Mouse (Mus musculus) urinary bladder, adult 18-20 months (tissue): ENCODE results near the gene Pbxip1.

Source experiments
- DNase-seq, 2 experiments: peaks; one replicate each; pipeline ENCODE4 v3.0.0; 2022; ENCODE audit warnings: low spot score in 2 of 2, mixed read lengths in 2 of 2

The Pbxip1 gene

GRCm38 (mm10) chr3:89482249-89482648 lies 45.7 kb downstream of the Pbxip1 start:
- DNase-seq, result no peak

DNA sequence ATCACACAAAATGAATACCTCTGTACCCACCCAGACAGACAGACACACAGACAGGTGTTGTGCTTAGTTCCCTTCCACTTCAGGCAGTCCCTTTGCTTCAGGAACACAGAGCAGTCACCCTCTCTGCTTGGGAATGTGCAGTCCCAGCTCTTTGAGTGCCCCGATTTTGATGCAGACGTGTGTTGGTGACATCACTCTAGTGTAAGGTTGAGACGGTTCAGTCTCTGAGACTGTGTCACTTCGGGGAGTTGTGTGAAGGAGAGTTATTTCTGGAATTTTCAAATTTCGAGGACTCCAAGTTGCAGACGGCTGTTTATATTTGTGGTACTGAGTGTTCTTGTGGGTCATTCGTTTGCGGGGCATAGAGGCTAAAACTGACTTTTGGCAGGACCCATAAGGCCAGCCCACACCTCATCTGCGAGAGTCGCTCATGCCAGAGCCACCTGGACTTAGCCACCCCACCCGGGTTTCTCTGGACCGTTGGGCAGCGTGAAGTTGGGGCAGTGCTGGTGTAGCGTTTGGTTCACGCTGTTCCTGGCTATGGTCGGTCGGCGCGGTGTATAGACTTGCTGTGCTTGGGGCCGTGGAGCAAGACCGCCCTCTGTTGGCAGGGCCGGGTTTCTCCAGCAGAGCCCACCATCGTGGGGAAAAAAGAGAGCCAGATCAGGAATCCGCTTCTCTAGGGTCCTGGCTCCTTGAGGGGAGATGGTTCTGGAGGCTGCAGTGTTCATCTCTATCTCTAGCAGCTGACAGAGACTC lies 48.4 kb downstream of the Pbxip1 start:
- DNase-seq, result peak; percentile 54 to 66

GRCm38 (mm10) chr3:89486111-89486510 lies 49.6 kb downstream of the Pbxip1 start:
- DNase-seq, result no peak

GRCm38 (mm10) chr3:89486916-89487702 lies 50.6 kb downstream of the Pbxip1 start:
- no peak for DNase-seq

DNA sequence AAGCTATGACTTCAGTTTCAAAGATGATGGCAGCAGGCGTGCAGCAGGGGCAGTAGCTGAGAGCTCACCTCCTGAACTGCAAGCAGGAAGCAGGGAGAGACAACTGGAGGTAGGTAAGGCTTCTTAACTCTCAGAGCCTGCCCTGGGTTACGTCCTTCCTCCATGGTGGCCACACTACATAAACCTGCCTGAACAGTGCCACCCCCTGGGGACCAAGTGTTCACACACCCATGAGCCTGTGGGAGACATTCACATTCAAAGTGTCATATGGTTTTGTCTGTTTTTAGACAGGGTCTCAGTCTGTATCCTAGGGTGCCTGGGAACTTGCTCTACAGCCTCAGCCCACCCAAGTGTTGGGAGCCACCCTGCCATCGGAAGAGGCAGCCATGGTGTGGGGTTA lies 54.3 kb downstream of the Pbxip1 start:
- no peak for DNase-seq

- DNase-seq, result no peak
These were observed 55.1 kb downstream of the Pbxip1 start for GRCm38 (mm10) chr3:89491559-89491958.

GRCm38 (mm10) chr3:89492701-89493151 lies 56.2 kb downstream of the Pbxip1 start:
- no peak for DNase-seq

DNA sequence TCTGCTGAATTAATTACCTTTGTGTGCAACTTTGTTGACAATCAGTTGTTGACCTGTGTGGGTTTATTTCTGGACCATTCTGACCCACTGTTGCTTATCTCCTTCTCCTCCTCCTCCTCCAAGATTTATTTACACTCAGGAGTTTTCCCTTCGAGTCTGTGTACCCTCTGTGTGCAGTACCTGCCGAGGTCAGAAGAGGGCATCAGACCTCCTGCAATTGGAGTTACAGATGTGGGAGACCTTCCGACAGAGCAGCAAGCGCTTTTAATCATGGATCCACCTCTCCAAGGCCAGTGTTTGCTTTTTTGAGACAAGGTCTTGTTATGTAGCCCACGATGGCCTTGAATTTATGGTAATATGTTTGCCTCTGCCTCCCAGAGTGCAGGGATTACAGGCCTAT lies 58.1 kb downstream of the Pbxip1 start:
- DNase-seq, result no peak

DNA sequence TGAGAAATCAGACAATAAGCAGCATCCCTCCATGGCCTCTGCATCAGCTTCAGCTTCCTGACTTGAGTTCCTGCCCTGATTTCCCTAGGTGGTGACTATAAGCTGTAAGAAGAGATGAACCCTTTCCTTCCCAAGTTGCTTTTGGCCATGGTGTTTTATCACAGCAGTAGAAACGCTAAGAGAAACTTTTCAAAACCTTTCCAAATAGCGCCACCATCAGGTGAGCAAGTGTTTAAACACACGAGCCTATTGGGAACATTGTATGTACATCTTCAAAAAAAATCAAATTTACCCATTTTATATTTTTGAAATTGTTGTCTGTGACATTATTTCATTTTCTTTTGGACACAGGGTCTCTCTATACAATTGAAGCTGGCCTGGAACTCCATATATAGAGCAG lies 59.9 kb downstream of the Pbxip1 start:
- no peak for DNase-seq

- no peak for DNase-seq
These were observed 63.2 kb downstream of the Pbxip1 start for GRCm38 (mm10) chr3:89499696-89500095.
